Mouse (Mus musculus): ENCODE results near the gene Pip4k2b. TPM values are rescaled to one million over a fixed set of nuclear protein-coding genes. Genes with fewer than 3 reads are reported as not detected.

The Pip4k2b gene
- total and polyA plus RNA-seq, 3 experiments = 13.8 to 21.4 (median 20.8) TPM

DNA sequence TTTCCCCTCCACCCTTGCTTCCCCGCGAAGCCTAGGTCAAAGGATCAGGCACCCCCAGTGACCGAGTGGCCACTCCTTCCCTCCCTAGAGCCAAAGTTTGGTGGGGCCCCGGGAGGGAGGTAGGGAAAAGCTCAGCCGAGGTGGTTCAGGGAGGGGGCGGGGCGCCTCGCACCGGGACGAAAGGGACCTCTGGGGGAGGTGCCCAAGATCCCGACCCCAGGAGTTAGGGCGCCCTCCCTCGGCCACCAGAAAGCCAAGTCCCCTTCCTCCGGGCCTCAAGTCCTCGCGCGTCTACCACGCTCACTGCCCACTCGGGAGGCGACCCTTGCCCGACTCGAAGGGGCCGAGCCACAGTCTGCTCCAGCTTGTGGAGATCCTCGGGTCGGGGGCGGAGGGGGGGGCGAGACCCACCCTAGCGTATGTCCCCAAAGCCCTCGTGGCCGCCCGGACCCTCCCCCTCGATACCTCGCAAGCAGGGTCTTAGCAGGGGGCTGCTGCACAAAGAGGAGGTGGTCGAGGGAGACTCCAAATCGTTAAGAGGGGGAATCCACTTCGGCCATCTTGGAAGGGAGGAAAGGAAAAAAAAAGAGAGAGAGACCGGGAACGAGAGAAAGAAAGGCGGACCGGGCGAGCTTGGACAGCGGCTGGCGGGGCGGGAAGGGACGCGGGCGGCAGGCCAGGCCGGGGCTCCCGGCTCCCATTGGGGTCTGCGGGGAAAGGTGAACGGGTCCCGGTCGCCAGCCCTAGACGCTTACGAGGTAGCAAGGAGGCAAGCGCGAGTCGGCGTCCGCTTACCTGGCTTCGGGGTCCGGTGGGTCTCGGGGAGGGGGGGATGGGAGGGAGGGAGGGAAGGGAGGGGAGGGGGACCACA is 45.5 kb downstream of the Pip4k2b start:
- H3K4me3 ChIP-seq = peak overlapping the region; percentile 74
- H3K4me1 ChIP-seq (ENCODE audit: control insufficient read depth, insufficient read depth, low read length) = peaks cover 7% of the 10 kb centered on the region
- peak overlapping the region; percentile 81 for H3K9ac ChIP-seq (ENCODE audit: low read depth, low read length)
- peak overlapping the region; percentile 51 for H3K27ac ChIP-seq
- intact Hi-C loops (cut with DNase I) = loop anchor here (2.0 kb wide), 1 partner anchor 38 kb away; no protein-coding TSS in a partner anchor
- peak; percentile 61 for TF ChIP-seq CTCF (IDR thresholded peaks at IDR 0.05)
- no peak for TF ChIP-seq POLR2A (IDR thresholded peaks at IDR 0.05; ENCODE audit: insufficient read depth, low read depth, low read length)
- TF ChIP-seq EP300 (IDR thresholded peaks at IDR 0.05; ENCODE audit: insufficient read depth, low read depth, low read length) = 0 out of 2 replicates have a peak, but pooled peaks have one; percentile 3
- no peaks in the 10 kb centered on the region for H3K27me3 ChIP-seq (ENCODE audit: control insufficient read depth, insufficient read depth, low read length)
- WGBS = under 1% methylated on average over 62 of the region's 63 CpGs
- H3K79me2 ChIP-seq (replicated peaks; ENCODE audit: control insufficient read depth, insufficient read depth, low read length) = no peaks in the 10 kb centered on the region; the same call in 1 of the 2 replicates
- peak; percentile 74 to 77 for DNase-seq
- no peaks in the 10 kb centered on the region for H3K36me3 ChIP-seq (ENCODE audit: control insufficient read depth, insufficient read depth, low read length)

DNA sequence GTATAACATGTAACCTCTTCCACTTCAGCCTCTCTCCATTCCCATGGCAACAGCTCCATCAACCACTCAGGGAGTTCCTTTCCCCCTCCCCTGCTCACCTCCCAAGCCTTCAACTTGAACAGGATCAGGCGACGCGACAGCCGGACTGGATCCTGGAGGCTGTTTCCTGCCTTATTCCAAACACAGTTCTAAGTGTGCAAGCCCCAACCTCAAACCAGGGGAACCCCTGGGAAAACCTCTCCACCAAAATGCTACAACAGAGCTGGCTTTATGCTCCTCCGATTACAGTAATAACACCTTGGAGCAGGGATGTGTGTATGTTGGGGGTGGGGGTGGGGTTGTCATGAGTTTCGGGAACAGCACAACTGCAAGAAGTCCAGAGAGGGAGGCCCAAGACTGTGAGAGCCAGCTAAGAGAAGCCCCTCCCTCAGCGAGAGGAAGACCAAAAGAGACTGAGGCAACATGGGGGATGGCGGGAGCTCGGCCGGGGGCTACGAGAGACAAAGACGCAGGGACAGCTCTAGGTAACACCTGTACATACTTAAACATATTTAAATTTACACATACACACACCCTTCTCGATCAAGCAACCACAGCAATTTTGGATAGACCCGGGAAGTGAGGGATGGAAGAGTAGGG is 46.5 kb downstream of the Pip4k2b start:
- Histone ChIP-seq H3K9ac (ENCODE audit: low read depth, low read length) (no peak overlapping the region; the same call in 1 of the 2 replicates), H3K4me3 (peak overlapping the region; percentile 74), H3K36me3 (ENCODE audit: control insufficient read depth, insufficient read depth, low read length) (no peaks in the 10 kb centered on the region), H3K27ac (peak overlapping the region; percentile 51; the same call in 1 of the 2 replicates), H3K27me3 (ENCODE audit: control insufficient read depth, insufficient read depth, low read length) (no peaks in the 10 kb centered on the region), H3K79me2 (replicated peaks; ENCODE audit: control insufficient read depth, insufficient read depth, low read length) (no peaks in the 10 kb centered on the region; the same call in 1 of the 2 replicates), H3K4me1 (ENCODE audit: control insufficient read depth, insufficient read depth, low read length) (peaks cover 6% of the 10 kb centered on the region)
- WGBS = 26% methylated on average over 14 of the region's 14 CpGs
- no peak for DNase-seq
- TF ChIP-seq EP300 (IDR thresholded peaks at IDR 0.05; ENCODE audit: insufficient read depth, low read depth, low read length) (no peak), POLR2A (IDR thresholded peaks at IDR 0.05; ENCODE audit: insufficient read depth, low read depth, low read length) (no peak), CTCF (IDR thresholded peaks at IDR 0.05) (no peak)
- intact Hi-C loops (cut with DNase I) = loop anchor here (2.0 kb wide), 1 partner anchor 37 kb away; no protein-coding TSS in a partner anchor

DNA sequence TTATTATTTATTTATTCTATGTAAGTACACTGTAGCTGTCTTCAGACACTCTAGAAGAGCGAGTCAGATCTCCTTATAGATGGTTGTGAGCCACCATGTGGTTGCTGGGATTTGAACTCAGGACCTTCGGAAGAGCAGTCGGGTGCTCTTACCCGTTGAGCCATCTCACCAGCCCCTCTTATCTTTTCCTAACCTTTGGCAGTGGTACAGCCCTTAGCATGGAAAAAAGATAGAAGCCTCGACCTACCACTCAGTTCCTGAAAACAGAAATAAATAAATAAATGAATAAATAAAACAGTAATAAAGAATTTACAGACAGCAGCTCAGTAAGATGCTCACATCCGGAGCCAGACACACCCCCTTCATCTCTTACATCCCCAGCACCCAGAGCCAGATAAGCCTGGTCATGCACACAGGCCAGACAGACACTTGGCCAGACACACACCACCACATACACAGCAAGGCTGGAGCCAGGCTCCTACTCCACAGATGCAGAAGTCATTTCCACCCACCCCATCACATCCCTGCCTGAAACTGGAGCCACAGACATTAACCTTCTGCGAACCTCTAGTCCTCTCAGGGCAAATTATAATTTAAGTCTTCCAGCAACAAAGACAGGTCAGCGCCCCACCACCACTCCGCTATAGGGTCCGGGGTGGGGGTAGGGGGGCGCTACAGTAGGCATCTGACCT is 47.2 kb downstream of the Pip4k2b start:
- no peaks in the 10 kb centered on the region for H3K36me3 ChIP-seq (ENCODE audit: control insufficient read depth, insufficient read depth, low read length)
- no peaks in the 10 kb centered on the region; the same call in 1 of the 2 replicates for H3K79me2 ChIP-seq (replicated peaks; ENCODE audit: control insufficient read depth, insufficient read depth, low read length)
- H3K27me3 ChIP-seq (ENCODE audit: control insufficient read depth, insufficient read depth, low read length) = no peaks in the 10 kb centered on the region
- TF ChIP-seq EP300 (IDR thresholded peaks at IDR 0.05; ENCODE audit: insufficient read depth, low read depth, low read length) = no peak
- TF ChIP-seq CTCF (IDR thresholded peaks at IDR 0.05) = no peak
- no peak for TF ChIP-seq POLR2A (IDR thresholded peaks at IDR 0.05; ENCODE audit: insufficient read depth, low read depth, low read length)
- H3K27ac ChIP-seq = no peak overlapping the region
- 67% methylated on average over 11 of the region's 11 CpGs for WGBS
- H3K9ac ChIP-seq (ENCODE audit: low read depth, low read length) = no peak overlapping the region
- H3K4me3 ChIP-seq = no peak overlapping the region
- intact Hi-C loops (cut with DNase I) = no loop called here
- DNase-seq = no peak
- H3K4me1 ChIP-seq (ENCODE audit: control insufficient read depth, insufficient read depth, low read length) = peaks cover 6% of the 10 kb centered on the region

DNA sequence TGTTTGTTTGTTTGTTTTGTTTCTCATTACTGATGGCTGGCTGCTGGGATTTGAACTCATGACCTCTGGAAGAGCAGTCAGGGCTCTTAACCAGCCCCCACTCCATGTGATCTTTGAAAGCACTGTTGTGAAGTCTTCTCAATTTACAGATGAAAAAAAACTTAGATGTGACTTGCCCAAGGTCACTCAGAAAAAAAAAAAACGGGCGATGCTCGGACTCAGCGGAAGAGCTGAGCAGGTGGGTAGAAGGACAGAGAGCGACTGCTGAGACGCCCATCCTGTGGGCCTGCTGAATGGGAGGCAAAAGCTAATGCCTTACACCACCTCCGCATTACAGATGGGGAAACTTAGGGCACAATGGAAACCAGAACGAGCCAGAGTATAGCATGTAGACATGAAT is 47.8 kb downstream of the Pip4k2b start:
- 87% methylated on average over 8 of the region's 8 CpGs for whole genome bisulfite sequencing
- no peaks in the 10 kb centered on the region for H3K36me3 ChIP-seq (ENCODE audit: control insufficient read depth, insufficient read depth, low read length)
- TF ChIP-seq EP300 (IDR thresholded peaks at IDR 0.05; ENCODE audit: insufficient read depth, low read depth, low read length) (no peak), CTCF (IDR thresholded peaks at IDR 0.05) (no peak), POLR2A (IDR thresholded peaks at IDR 0.05; ENCODE audit: insufficient read depth, low read depth, low read length) (no peak)
- intact Hi-C loops (cut with DNase I) = no loop called here
- H3K79me2 ChIP-seq (replicated peaks; ENCODE audit: control insufficient read depth, insufficient read depth, low read length) = no peaks in the 10 kb centered on the region; the same call in 1 of the 2 replicates
- H3K9ac ChIP-seq (ENCODE audit: low read depth, low read length) = no peak overlapping the region
- peaks cover 4% of the 10 kb centered on the region for H3K4me1 ChIP-seq (ENCODE audit: control insufficient read depth, insufficient read depth, low read length)
- no peak overlapping the region for H3K4me3 ChIP-seq
- no peak overlapping the region for H3K27ac ChIP-seq
- DNase-seq = no peak
- H3K27me3 ChIP-seq (ENCODE audit: control insufficient read depth, insufficient read depth, low read length) = no peaks in the 10 kb centered on the region

DNA sequence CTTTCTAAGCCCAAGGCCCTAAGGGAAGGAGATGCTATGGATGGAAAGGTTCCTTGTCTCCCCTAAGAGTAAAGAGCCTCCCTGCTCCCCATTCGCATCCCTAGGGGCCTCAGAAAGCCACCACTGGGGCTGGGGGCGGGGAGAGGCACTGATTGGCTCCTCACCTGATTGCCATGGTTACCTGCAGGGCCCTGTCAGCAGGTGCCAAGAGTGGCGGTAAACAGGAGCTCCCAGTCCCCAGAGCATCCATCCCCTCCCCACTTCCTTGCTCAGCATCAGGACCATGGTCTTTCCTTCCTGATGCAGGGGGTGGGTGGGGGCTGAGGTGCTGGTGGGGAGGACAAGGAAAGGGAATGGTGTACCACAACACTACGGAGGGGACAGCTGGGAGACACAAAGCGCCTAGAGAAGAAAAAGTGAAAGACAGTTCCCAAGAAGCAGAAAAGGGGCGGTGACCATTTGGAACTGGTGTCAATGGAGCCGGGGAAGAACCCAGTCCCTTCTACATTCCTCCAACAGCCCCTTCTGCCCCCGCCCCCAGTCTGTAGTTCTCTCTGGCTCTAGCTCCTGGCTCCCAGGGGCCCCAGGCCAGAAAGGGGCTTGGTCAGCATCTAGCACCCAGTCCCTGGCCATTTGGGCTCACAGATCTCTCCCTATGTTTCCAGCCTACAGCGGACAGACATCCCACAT is 48.6 kb downstream of the Pip4k2b start:
- no peak overlapping the region for H3K4me3 ChIP-seq
- 76% methylated on average over 9 of the region's 9 CpGs for WGBS
- H3K27me3 ChIP-seq (ENCODE audit: control insufficient read depth, insufficient read depth, low read length) = no peaks in the 10 kb centered on the region
- no peaks in the 10 kb centered on the region; the same call in 1 of the 2 replicates for H3K79me2 ChIP-seq (replicated peaks; ENCODE audit: control insufficient read depth, insufficient read depth, low read length)
- H3K36me3 ChIP-seq (ENCODE audit: control insufficient read depth, insufficient read depth, low read length) = no peaks in the 10 kb centered on the region
- H3K4me1 ChIP-seq (ENCODE audit: control insufficient read depth, insufficient read depth, low read length) = peaks cover 3% of the 10 kb centered on the region
- no peak overlapping the region for H3K27ac ChIP-seq
- H3K9ac ChIP-seq (ENCODE audit: low read depth, low read length) = no peak overlapping the region
- TF ChIP-seq EP300 (IDR thresholded peaks at IDR 0.05; ENCODE audit: insufficient read depth, low read depth, low read length) = no peak
- no peak for TF ChIP-seq POLR2A (IDR thresholded peaks at IDR 0.05; ENCODE audit: insufficient read depth, low read depth, low read length)
- no peak for TF ChIP-seq CTCF (IDR thresholded peaks at IDR 0.05)
- no peak for DNase-seq
- intact Hi-C loops (cut with DNase I) = no loop called here

Data from heart, adult 2 months (tissue).